Mouse (Mus musculus) 3T3-L1 (cell line): Measurements from ENCODE around the gene Gm49380.

Experiments used
- DNase-seq: peaks from one replicate; pipeline ENCODE4 v3.0.0-alpha.2; 2015; ENCODE audit warnings: low read depth, low spot score

Gene Gm49380

DNA sequence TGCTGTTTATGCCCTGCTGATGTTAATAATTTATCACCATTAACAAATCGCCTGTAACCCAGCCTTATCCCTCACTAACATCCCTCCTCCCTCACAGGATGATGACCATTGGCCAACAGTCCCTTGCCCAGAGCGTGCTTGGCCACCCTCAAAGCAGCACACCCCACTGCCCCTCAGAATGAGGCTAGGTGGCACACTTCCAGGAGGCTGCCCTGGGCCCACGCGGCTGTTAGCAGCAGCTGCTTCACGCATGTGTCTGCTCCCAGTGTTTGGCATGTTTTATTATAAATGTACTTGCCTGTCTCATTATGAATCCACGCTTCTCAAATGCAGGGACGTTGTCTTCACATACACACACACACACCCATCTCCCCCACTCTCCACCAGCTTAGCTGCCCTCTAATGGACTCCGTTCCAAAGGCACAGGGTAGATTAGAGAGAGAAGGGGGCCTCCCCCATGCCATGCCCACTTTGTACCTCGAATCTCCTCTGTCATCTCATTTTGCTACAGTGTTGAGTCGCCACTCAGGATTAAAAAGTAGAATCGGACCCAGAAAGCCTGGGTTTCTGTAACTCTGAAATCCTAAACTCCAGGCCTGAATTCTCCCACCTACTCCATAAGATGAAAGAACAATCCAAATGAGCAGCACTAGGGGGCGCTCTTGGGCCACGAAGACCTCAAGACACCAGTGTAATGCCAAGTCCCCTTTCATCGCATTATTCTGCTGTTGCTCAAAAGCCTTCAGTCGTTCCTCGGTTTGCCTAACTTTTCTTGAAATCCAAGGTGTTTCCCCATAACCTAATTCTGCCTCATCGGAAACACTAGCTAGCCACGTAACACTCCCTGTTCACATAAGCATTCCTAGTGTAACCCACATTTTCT, 12.5 kb upstream of the Gm49380 start:
- DNase-seq = peak; percentile 92

DNA sequence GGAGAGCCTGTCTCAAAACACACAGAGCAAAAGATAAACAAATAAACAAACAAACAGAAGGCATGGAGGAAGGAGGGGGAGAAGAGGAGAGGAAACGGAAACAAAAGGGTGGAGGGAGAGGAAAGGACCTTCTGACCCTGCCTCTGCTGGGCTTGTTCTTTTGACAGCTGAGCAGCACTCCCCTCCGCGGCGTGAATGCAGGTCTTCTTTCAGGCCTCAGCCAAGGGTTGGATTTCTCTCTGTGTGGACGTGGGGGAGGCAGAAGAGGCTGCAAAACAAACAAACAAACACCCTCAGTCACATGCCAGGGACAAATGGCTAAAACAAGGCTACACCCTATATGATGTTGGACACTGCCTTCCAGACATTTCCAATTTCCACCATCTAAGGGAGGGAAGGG, 11.7 kb upstream of the Gm49380 start:
- DNase-seq = no peak

DNA sequence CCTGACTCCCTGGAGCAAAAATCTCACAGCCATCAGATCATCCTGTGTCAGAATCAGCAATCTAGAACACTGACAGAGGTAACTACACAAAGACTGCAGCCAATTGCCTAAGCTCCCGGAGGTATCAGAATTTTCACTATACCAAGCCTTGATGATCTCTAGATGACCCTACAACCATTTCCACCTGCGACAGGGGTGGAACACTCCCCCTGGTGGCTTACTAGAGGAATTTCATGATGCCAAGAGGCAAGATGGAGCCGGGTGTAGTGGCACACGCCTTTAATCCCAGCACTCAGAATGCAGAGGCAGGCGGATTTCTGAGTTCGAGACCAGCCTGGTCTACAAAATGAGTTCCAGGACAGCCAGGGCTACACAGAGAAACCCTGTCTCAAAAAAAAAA, 11.0 kb upstream of the Gm49380 start:
- peak; percentile 52 for DNase-seq

DNA sequence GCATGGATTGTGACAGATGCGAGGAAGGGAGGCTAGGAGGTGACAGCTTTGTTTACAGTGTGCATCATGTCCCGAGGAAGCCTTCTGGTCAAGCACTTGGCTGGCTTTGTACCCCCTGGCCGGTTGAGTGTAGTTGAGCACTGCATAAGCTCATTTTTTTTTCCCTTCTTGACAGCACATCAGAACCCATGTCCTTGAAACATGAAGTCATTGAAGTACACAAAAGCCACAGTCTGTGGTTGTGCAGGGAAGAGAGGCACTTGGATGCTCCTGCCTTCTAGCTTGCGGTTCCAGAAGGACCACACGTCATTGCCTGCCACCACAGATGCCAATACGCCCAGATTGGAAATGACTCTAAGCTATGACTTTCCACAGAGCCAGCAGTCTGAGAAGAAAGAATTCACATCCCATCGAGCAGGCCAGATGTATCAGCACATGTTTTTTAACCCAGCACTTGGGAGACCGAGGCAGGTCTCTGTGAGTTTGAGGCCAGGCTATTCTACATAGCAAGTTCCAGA, 6.7 kb upstream of the Gm49380 start:
- no peak for DNase-seq

- peak; percentile 60 for DNase-seq
These were observed 5.7 kb upstream of the Gm49380 start for GRCm38 (mm10) chr9:44119011-44119410.

- no peak for DNase-seq
These were observed 2.9 kb upstream of the Gm49380 start for GRCm38 (mm10) chr9:44116182-44116581.

GRCm38 (mm10) chr9:44115599-44115998, 2.3 kb upstream of the Gm49380 start:
- no peak for DNase-seq

DNA sequence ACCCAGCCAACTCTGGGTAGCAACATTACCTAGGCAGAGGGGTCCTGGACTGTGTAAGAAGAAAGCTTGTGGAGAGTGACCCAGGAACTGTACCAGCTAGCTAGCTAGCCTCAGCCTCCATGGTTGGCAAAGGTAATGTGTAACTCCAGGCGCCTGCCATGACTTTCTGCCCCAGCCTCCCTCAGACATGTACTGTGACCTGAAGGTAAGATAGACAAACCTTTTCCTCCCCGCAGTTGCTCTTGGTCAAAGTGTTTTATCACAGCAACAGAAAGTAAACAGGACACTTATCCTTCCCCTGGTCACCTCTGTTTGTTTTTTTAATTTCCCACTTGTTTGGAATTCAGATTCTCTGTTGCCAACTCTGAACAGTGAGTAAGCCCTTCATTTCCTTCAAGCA, 1.2 kb upstream of the Gm49380 start:
- DNase-seq = no peak

- DNase-seq = peak; percentile 69
These were observed 1.4 kb downstream of the Gm49380 start for GRCm38 (mm10) chr9:44111909-44112308.

GRCm38 (mm10) chr9:44109360-44110095, 3.8 kb downstream of the Gm49380 start:
- DNase-seq = peak; percentile 87

DNA sequence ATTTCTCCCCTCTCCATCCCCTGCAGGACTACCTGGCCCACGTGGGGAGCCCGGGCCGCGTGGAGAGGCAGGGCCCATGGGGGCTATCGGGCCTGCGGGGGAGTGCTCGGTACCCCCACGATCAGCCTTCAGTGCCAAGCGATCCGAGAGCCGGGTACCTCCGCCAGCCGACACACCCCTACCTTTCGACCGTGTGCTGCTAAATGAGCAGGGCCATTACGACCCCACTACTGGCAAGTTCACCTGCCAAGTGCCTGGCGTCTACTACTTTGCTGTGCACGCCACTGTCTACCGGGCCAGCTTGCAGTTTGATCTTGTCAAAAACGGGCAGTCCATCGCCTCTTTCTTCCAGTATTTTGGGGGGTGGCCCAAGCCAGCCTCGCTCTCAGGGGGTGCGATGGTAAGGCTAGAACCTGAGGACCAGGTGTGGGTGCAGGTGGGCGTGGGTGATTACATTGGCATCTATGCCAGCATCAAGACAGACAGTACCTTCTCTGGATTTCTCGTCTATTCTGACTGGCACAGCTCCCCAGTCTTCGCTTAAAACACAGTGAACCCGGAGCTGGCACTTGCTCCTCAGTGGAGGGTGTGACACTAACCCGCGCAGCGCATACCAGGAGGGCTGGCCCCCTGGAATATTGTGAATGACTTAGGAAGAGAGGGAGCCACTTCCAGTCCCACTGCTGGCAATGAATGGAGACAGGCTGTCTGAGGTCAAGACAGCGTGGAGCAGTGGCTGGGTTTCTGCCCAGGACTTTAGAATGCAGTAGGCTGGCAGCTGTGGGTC, 4.8 kb downstream of the Gm49380 start:
- DNase-seq = no peak

- no peak for DNase-seq
These were observed 5.6 kb downstream of the Gm49380 start for GRCm38 (mm10) chr9:44107557-44108179.

- DNase-seq = peak; percentile 91
These were observed 6.2 kb downstream of the Gm49380 start, which contains the start of gene C1qtnf5 for GRCm38 (mm10) chr9:44107110-44107509. C1qtnf5 (plus strand) TSS chr9:44107245.

DNA sequence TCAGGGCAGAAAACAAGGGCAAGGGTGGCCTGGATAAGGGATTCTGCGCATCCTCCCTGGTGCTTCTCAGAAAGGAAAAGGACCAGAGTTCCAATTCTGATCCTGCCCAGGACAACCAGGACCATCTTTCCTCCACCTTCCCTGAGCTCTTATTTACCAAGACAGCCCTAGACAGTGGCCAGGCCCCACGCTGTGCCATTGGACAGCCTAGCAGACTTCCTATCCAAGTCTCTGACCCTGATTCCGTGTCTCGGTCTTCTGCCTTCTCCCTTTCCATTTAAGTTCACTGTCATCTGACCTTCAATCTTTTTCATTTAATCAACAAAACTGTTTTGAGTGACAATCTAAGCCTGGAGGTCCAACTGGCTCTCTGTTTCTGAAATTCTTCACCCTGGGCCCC, 6.7 kb downstream of the Gm49380 start:
- no peak for DNase-seq

DNA sequence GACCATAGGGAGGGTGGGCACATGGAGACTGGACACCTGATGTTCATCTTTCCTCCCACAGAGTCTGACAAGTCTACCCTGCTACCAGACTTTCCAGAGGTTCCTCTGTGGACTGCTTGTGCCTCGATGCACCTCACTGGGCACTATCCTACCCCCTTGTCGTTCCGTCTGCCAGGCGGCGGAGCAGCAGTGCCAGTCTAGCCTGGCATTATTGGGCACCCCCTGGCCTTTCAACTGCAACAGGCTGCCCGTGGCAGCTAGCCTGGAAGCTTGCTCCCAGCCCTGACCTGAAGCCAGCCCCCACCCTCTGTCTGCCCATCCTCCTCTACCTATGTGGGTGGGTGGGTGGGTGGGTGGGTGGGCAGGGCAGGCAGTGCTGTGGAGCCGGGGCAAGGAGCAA, 7.1 kb downstream of the Gm49380 start:
- DNase-seq = no peak

DNA sequence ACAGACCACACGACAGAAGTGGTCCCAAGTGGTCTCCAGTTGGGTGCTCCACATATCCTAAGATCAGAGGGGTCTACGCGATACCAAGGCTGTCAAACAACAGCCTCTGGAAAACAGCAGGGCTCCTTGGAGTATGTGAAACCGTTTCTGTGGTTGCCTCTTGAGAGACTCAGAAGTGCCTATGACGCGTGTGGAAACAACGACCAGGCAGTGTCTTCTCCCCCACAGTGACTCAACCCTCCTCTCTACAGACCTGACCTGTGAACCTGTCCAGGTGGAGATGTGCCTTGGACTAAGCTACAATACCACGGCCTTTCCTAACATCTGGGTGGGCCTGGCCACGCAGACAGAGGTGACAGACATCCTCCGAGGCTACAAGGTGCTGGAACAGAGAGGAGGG, 7.5 kb downstream of the Gm49380 start:
- DNase-seq = peak; percentile 60

DNA sequence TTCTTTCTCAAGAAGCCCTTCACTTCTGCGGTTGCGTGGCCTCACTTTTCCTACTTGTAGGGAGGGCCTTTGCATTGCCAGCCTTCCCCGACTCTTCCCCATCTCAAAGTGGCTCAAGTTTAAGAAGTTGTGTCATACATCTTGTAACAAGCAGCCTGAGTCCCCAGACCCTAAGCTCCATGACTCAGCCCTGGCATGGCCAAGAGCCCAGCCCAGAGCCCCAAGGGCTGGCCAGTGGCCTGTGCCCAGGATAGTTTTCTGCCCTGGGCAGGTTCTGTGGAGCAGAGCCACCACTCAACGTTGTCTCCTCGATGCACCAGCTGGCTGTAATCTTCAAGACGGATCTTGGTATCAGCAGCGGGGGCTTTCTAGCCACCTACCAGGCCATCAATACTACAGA, 8.4 kb downstream of the Gm49380 start:
- peak; percentile 48 for DNase-seq

DNA sequence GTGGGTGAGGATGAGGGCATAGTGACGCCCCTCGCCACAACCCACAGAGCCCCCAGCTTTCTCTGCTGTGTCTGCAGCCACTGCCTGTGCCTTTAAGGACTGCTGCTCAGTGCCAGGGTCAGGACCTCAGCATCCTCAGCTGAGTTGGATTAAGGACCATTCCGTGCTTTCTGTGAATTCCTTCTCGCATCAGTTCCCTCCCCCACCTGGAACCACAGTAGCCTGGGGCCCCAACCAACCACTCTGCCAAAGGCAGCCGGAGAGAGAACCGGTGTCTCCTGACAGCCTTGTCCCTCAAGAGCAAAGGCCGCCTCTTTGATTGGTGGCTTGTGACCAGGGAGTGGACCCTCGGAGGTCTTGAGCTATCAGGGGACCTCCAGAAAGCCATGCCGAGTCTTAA, 11.8 kb downstream of the Gm49380 start, which contains the start of gene Mfrp:
Gene Mfrp, plus strand, starts transcription at position 240 of the 400 bp plus-strand sequence.
- no peak for DNase-seq

- no peak for DNase-seq
These were observed 16.8 kb downstream of the Gm49380 start for GRCm38 (mm10) chr9:44096536-44096935.

- no peak for DNase-seq
These were observed 17.5 kb downstream of the Gm49380 start for GRCm38 (mm10) chr9:44095781-44096180.

DNA sequence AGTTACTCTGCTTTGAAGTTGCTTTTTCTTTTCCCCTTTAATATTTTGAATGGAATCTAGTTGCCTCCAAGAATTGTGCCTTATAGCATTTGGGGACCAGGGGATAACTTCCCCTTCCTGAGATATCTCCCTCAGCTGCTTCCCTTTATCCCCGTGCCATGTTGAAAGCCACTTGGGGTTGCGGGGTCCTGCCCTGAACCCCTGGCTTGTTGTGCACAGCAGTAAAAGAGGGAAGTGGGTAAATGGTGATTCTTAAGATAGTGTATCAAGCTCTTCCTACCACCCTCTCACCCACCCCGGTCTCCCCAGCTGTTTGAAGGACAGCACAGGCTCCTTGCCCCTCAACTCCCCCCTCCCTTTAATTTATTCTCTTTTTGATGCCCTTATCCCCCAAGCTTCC, 18.6 kb downstream of the Gm49380 start:
- DNase-seq = no peak
